Mouse (Mus musculus): ENCODE data around the gene Lrrc40.
"Not testable (repeated sequence)": the region's sequence is repeated elsewhere in the genome, so short reads cannot be mapped to it uniquely, and the experiment has no call there.

Lrrc40 gene

DNA sequence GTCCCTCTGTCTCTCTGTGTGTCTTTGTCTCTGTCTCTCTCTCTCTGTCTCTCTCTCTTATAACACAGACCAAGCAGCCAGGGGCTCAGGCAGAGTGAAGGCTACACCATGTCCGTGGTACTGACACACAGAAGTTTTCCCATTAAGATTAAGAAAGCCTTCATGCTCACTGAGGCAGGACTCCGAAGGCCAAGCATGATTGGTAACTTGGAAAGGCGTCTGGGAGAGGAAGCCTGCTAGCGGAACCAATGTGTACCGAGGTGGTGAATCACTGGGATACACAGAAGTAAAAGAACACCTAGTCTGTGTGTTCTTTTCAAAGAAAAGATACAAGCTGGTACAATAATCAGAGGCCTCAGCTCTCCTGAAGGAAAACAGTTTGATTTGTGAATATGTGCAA lies 41.4 kb downstream of the Lrrc40 start:
- DNase-seq (ENCODE audit: low read depth, low spot score), result no peak

DNA sequence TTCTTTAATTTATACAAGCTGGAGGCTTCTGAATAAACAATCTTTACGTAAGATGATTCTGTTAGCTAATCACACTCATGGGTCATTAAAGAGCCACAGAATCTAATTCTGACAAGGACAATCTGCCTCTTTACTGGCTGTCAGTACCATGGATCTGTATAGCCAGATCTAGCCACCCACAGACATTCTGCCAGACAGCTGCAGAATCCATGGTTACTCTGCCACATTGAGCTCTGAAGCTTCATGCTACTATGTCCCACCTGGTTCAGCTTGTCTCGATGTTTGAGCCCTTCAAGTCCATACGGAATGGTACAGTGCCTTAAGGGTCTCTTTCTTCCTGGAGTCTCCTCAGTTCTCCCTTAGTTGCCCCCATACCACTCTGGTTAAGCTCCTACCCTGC lies 55.1 kb downstream of the Lrrc40 start:
- DNase-seq (ENCODE audit: low read depth, low spot score), result no peak

DNA sequence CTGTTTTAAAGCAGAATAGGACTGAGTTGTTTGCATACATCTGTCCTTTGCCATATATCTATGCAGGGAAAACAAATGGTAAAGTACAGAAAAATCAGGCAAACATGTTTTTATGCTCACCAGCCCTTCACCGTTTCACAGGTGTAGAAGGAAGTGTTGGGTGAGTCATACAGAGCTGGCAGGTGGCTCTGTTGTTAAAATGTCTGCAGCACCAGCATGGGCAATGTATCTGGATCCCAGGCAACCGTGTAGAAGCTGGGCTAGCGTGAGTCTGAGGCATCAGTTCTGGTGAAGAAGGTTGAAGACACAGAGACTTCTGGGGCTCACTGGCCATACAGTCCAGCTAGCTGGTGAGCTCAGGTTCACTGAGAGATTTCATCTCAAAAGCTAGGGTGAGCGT lies 57.5 kb downstream of the Lrrc40 start:
- no peak for DNase-seq (ENCODE audit: low read depth, low spot score)

- DNase-seq (ENCODE audit: low read depth, low spot score), result not testable (repeated sequence)
Observed at GRCm38 (mm10) chr3:158102043-158102442, 65.6 kb downstream of the Lrrc40 start.

GRCm38 (mm10) chr3:158102530-158102929 lies 66.1 kb downstream of the Lrrc40 start:
- DNase-seq (ENCODE audit: low read depth, low spot score), result not testable (repeated sequence)

- DNase-seq (ENCODE audit: low read depth, low spot score), result no peak
Observed at GRCm38 (mm10) chr3:158103467-158103866, 67.0 kb downstream of the Lrrc40 start.

- no peak for DNase-seq (ENCODE audit: low read depth, low spot score)
Observed at GRCm38 (mm10) chr3:158105260-158105659, 68.8 kb downstream of the Lrrc40 start.

Data from CD4-positive helper T cell, adult 2 months (primary cell).